Mouse (Mus musculus): ENCODE measurements at regions not wholly inside any gene's neighbourhood (a gene's known extent, or its start where the extent isn't known, plus 50 kb on each side); places are given as distances from the start of the nearest gene placed in this dataset.

- WGBS = 86% methylated on average over 5 of the region's 5 CpGs
- no peak for ATAC-seq (replicated peaks; ENCODE audit: low FRiP score)
Observed at GRCm38 (mm10) chr2:61341254-61341653, 237.1 kb upstream of the Tank start.

DNA sequence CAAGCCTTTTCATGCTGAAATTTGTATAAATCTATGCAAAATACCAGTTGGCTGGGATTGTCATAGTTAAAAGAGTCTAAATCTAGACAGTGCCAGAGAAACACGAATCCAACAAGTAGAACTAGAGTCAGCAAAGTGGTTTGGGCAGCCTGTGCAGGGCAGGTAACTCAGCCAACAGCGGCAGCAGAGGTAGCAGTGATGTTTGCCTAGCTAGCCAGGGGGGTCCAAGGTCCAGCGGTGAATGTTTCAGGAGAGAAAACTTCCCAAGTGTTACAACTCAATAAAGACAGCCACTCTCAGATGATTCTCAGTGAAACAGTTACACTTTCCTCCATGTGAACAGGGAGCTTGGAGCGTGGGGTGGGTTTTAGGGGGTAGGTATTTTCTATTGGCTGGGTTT lies 259.2 kb upstream of the Tank start:
- 83% methylated on average over 4 of the region's 4 CpGs for WGBS
- no peaks in the 10 kb centered on the region for H3K36me3 ChIP-seq
- H3K4me2 ChIP-seq = no peak overlapping the region
- no peak for ATAC-seq (replicated peaks; ENCODE audit: low FRiP score)
- no peak overlapping the region for H3K27ac ChIP-seq
- no peaks in the 10 kb centered on the region for H3K27me3 ChIP-seq
- H3K9ac ChIP-seq = no peak overlapping the region
- H3K4me1 ChIP-seq = peaks cover 3% of the 10 kb centered on the region; the same call in 1 of the 2 replicates
- H3K4me3 ChIP-seq (replicated peaks) = no peak overlapping the region
- no peaks in the 10 kb centered on the region for H3K9me3 ChIP-seq (replicated peaks)

More at GRCm38 (mm10) chr2:61341254-61341653, 237.1 kb upstream of the Tank start:
- Histone ChIP-seq H3K9me3 (replicated peaks) (no peaks in the 10 kb centered on the region), H3K27me3 (no peaks in the 10 kb centered on the region), H3K36me3 (no peaks in the 10 kb centered on the region), H3K4me3 (replicated peaks) (no peak overlapping the region), H3K27ac (no peak overlapping the region), H3K4me1 (peaks cover 10% of the 10 kb centered on the region), H3K9ac (no peak overlapping the region), H3K4me2 (no peak overlapping the region)

DNA sequence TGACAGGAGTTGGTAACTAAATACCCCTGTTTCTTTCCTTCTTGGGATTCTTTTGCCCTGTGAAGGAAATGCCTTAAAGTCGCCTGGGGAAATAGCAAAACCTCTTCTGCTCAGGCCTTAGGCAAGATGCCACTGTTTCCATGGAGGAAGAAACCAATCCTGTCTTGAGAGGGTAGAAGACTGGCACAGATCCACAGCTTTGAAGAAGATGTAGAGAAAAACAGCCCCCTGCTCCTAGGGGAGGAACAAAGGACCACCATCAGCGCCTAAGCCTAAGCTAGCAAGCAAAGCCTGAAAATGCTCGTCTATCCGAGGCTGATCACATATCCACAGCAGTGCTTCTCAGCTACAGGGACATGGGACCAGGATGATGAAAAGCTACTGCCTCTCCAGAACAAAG lies 268.0 kb upstream of the Tank start:
- 71% methylated on average over 4 of the region's 4 CpGs for WGBS
- H3K9me3 ChIP-seq (replicated peaks) = no peaks in the 10 kb centered on the region
- no peak overlapping the region for H3K9ac ChIP-seq
- H3K4me2 ChIP-seq = no peak overlapping the region
- H3K4me3 ChIP-seq (replicated peaks) = no peak overlapping the region
- H3K27me3 ChIP-seq = no peaks in the 10 kb centered on the region
- no peaks in the 10 kb centered on the region for H3K36me3 ChIP-seq
- no peak overlapping the region for H3K27ac ChIP-seq
- no peak for ATAC-seq (replicated peaks; ENCODE audit: low FRiP score)
- no peaks in the 10 kb centered on the region for H3K4me1 ChIP-seq

DNA sequence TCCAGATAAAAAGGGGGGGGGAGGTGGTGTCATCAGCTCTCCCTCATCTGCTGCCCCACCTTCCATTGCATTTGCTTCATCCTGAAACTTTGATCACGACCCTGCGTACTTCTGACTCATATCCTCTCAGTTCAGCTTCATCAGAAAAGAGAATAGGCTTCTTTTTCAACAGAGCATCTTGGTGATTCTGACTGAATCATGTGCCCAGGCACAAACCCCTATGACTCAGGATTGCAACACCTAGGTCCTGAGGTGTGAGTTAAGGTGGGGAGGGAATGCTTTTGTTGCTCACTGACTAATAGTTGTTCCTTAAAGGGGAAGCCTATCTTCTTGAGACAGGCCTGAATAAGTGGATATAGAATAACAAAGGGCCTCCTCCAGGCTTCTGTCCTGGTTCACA lies 269.2 kb upstream of the Tank start:
- no peaks in the 10 kb centered on the region for H3K9me3 ChIP-seq (replicated peaks)
- no peak for ATAC-seq (replicated peaks; ENCODE audit: low FRiP score)
- no peaks in the 10 kb centered on the region for H3K36me3 ChIP-seq
- no peak overlapping the region for H3K9ac ChIP-seq
- H3K27me3 ChIP-seq = no peaks in the 10 kb centered on the region
- H3K27ac ChIP-seq = no peak overlapping the region
- 83% methylated on average over 2 of the region's 2 CpGs for WGBS
- H3K4me1 ChIP-seq = no peaks in the 10 kb centered on the region
- H3K4me3 ChIP-seq (replicated peaks) = no peak overlapping the region
- H3K4me2 ChIP-seq = no peak overlapping the region

GRCm38 (mm10) chr2:61297135-61297534 lies 281.2 kb upstream of the Tank start:
- 55% methylated on average over 5 of the region's 5 CpGs for WGBS
- Histone ChIP-seq H3K27ac (0 out of 2 replicates have a peak overlapping the region, but pooled peaks have one; percentile 38), H3K4me3 (replicated peaks) (no peak overlapping the region), H3K4me1 (peaks cover 9% of the 10 kb centered on the region), H3K9me3 (replicated peaks) (no peaks in the 10 kb centered on the region), H3K4me2 (no peak overlapping the region), H3K9ac (no peak overlapping the region), H3K27me3 (no peaks in the 10 kb centered on the region), H3K36me3 (no peaks in the 10 kb centered on the region)
- ATAC-seq (replicated peaks; ENCODE audit: low FRiP score) = no peak

DNA sequence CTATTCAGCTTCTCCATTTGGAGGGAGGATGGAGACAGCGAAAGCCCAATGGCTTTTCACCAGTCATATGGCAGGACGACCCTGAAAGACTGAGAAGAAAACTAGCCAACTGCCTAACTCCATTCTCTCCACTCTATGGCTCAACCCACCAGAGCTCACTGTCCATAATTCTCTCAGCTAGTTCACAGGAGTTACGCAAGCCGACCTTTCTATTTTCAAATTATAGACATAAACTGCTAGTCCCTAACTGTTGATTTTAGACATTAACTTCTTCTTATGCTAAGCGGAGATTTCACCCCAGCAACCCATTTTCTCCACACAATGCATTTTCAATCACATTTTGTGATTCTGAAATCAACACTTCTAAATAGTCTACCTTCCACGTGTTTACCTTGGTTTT lies 281.8 kb upstream of the Tank start:
- Histone ChIP-seq H3K9me3 (replicated peaks) (no peaks in the 10 kb centered on the region), H3K27ac (peak overlapping the region; percentile 38)
- WGBS = 80% methylated on average over 6 of the region's 6 CpGs

DNA sequence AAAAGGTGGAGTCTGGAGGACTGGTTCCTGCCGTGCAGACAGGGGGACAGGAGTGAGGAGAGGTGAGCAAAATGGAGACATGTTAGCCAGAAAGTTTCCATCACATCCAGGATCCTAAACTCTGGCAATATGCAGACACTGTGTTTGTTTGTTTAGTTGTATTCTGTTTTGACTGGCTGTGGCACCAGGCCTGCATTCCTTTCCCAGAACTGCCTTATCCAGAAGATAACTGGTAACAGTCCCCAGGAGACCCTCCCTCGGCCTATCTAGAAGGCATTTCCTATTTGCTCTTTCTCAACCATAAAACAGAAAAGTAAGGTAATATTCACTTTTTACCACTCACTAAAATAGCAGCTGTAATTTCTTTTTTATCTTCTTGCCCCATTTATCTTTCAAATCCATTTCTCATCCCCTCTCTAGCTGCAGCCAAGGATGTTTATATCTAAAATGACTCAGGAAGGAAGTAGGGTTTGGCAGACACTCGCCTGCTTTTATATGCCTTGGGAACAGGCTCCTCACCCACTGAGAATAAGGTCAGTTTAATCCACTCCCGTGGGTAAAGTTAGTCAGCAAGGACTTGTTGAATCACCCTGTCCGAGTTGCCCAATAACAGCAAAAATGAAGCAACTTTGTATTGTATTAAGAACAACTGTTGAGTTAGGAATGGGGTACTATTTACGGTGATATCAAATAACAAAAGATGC lies 283.0 kb upstream of the Tank start:
- H3K9ac ChIP-seq = no peak overlapping the region
- H3K4me3 ChIP-seq (replicated peaks) = no peak overlapping the region
- H3K4me1 ChIP-seq = peaks cover 9% of the 10 kb centered on the region
- 42% methylated on average over 6 of the region's 6 CpGs for WGBS
- H3K27me3 ChIP-seq = no peaks in the 10 kb centered on the region
- H3K36me3 ChIP-seq = no peaks in the 10 kb centered on the region
- H3K27ac ChIP-seq = peak overlapping the region; percentile 67
- ATAC-seq (replicated peaks; ENCODE audit: low FRiP score) = no peak
- no peaks in the 10 kb centered on the region for H3K9me3 ChIP-seq (replicated peaks)
- H3K4me2 ChIP-seq = no peak overlapping the region

More for the DNA sequence above, 281.8 kb upstream of the Tank start:
- no peaks in the 10 kb centered on the region for H3K27me3 ChIP-seq
- ATAC-seq (replicated peaks; ENCODE audit: low FRiP score) = no peak
- no peak overlapping the region for H3K9ac ChIP-seq
- H3K36me3 ChIP-seq = no peaks in the 10 kb centered on the region
- H3K4me1 ChIP-seq = peaks cover 9% of the 10 kb centered on the region
- no peak overlapping the region for H3K4me2 ChIP-seq
- H3K4me3 ChIP-seq (replicated peaks) = no peak overlapping the region

DNA sequence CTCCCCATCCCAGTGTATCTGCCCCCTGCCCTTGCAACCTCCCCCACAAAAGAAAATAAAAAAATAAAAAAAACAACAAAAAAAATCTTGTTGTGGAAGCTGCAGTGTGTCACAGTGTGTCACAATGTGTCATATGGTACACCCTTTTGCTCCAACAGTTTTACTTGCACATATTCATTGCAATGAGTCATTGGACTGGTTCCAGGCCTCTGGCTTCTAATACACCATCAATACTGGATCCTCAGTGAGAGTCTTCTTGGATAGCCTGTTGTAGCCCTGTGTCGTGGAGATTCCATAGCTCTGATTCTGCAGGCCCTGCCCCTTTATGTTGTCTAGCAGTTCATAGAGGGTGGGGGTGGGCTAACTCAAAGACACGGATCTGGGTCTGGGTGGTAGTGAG lies 290.1 kb upstream of the Tank start:
- peaks cover 16% of the 10 kb centered on the region for H3K4me1 ChIP-seq
- no peak overlapping the region for H3K27ac ChIP-seq
- no peak for ATAC-seq (replicated peaks; ENCODE audit: low FRiP score)
- no peaks in the 10 kb centered on the region for H3K27me3 ChIP-seq
- 88% methylated on average over 2 of the region's 2 CpGs for WGBS
- no peaks in the 10 kb centered on the region for H3K36me3 ChIP-seq
- H3K9ac ChIP-seq = no peak overlapping the region
- H3K9me3 ChIP-seq (replicated peaks) = no peaks in the 10 kb centered on the region
- H3K4me2 ChIP-seq = no peak overlapping the region
- no peak overlapping the region for H3K4me3 ChIP-seq (replicated peaks)

DNA sequence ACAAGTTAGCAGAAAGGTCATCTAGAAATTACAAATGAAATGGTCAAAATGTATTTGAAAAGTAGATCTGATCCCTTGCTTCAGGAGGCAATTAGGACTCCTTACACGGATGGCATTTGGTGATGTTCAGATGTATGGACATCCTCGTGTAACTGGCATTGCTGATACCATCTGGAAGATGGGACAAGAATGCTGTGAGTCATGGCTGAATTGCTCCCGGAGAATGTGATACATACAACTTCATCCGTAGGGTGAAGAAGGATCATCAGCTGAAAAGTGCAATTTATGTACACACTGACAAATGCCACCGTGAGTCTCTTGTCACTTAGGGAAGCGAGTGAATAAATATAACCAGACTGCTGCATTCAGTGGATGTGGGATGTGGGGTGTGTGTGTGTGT lies 293.7 kb upstream of the Tank start:
- Histone ChIP-seq H3K4me1 (peaks cover 13% of the 10 kb centered on the region), H3K9me3 (replicated peaks) (no peaks in the 10 kb centered on the region), H3K36me3 (no peaks in the 10 kb centered on the region), H3K27ac (0 out of 2 replicates have a peak overlapping the region, but pooled peaks have one; percentile 37), H3K9ac (no peak overlapping the region), H3K4me3 (replicated peaks) (no peak overlapping the region), H3K27me3 (no peaks in the 10 kb centered on the region), H3K4me2 (peak overlapping the region; percentile 43; the same call in 1 of the 2 replicates)
- WGBS = 42% methylated on average over 6 of the region's 6 CpGs
- no peak for ATAC-seq (replicated peaks; ENCODE audit: low FRiP score)

DNA sequence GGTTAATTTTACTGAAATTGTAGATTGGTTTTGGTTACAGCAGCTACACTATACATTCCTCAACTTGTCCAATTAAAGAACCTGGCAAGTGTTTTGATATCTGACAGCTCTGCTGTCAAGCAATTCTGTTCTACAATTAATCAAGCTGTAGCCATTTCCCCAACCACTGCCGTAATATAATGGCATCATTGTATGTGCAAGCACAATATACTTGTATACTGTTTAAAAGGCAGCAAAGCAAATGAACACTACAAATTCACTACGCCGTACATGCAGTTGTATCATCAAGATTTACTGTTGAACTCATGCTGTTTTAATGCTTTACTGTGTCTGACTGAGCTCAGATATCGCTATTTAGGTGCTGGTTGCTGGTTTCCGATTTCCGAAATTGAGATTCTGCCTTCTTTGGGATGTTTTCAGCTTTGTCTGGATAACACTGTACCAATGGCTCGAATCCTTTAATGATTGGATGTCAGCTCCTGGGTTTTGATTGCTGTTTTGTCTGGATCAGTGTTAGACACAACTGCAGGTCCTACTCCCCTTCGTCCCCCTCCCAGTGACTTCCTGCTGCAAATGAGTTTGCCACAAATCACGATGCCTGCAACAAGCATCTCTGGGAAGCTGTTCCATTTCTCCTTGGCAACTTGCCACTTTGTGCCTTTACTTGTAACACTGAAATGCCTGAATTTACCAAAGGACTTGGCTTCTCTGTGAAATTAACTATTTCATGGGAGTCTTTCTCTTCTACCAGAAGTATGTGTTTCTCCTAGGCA lies 294.4 kb upstream of the Tank start:
- H3K4me1 ChIP-seq = peaks cover 13% of the 10 kb centered on the region
- 17% methylated on average over 9 of the region's 9 CpGs for WGBS
- H3K9ac ChIP-seq = no peak overlapping the region
- H3K36me3 ChIP-seq = no peaks in the 10 kb centered on the region
- peak overlapping the region; percentile 43 for H3K4me2 ChIP-seq
- 0 out of 2 replicates have a peak overlapping the region, but pooled peaks have one; percentile 3 for H3K4me3 ChIP-seq (replicated peaks)
- 0 out of 2 replicates have a peak overlapping the region, but pooled peaks have one; percentile 37 for H3K27ac ChIP-seq
- no peaks in the 10 kb centered on the region for H3K27me3 ChIP-seq
- peak; percentile 73; the same call in 1 of the 2 replicates for ATAC-seq (replicated peaks; ENCODE audit: low FRiP score)
- H3K9me3 ChIP-seq (replicated peaks) = no peaks in the 10 kb centered on the region

- H3K4me3 ChIP-seq (replicated peaks) = no peak overlapping the region
- ATAC-seq (replicated peaks; ENCODE audit: low FRiP score) = no peak
- 86% methylated on average over 5 of the region's 5 CpGs for WGBS
- no peaks in the 10 kb centered on the region for H3K36me3 ChIP-seq
- no peaks in the 10 kb centered on the region for H3K4me1 ChIP-seq
- H3K4me2 ChIP-seq = no peak overlapping the region
- no peaks in the 10 kb centered on the region for H3K27me3 ChIP-seq
- H3K9ac ChIP-seq = no peak overlapping the region
- H3K27ac ChIP-seq = no peak overlapping the region
- H3K9me3 ChIP-seq (replicated peaks) = no peaks in the 10 kb centered on the region
Observed at GRCm38 (mm10) chr2:61272721-61273120, 305.7 kb upstream of the Tank start.

- no peak overlapping the region for H3K9ac ChIP-seq
- no peaks in the 10 kb centered on the region for H3K9me3 ChIP-seq (replicated peaks)
- no peak overlapping the region for H3K4me2 ChIP-seq
- H3K4me3 ChIP-seq (replicated peaks) = no peak overlapping the region
- no peaks in the 10 kb centered on the region for H3K27me3 ChIP-seq
- 94% methylated on average over 3 of the region's 3 CpGs for WGBS
- H3K4me1 ChIP-seq = no peaks in the 10 kb centered on the region
- ATAC-seq (replicated peaks; ENCODE audit: low FRiP score) = no peak
- no peak overlapping the region for H3K27ac ChIP-seq
- H3K36me3 ChIP-seq = no peaks in the 10 kb centered on the region
Observed at GRCm38 (mm10) chr2:61267706-61268105, 304.7 kb upstream of the Rbms1 start.
